Mouse (Mus musculus) ES-Bruce4 (cell line): ENCODE data around the gene Folr1.

ENCODE experiments used
- CTCF ChIP-seq: IDR thresholded peaks from one replicate; pipeline ENCODE4 v1.8.1; 2011; ENCODE audit warnings: low read depth, low read length
- EP300 ChIP-seq: IDR thresholded peaks from 2 replicates; pipeline ENCODE4 v1.6.1; 2011; ENCODE audit warnings: low read depth, low read length; ENCODE audit not compliant: insufficient read depth
- POLR2A ChIP-seq: IDR thresholded peaks from one replicate; pipeline ENCODE4 v1.8.1; 2011; ENCODE audit warnings: low read length; ENCODE audit not compliant: insufficient read depth

DNA sequence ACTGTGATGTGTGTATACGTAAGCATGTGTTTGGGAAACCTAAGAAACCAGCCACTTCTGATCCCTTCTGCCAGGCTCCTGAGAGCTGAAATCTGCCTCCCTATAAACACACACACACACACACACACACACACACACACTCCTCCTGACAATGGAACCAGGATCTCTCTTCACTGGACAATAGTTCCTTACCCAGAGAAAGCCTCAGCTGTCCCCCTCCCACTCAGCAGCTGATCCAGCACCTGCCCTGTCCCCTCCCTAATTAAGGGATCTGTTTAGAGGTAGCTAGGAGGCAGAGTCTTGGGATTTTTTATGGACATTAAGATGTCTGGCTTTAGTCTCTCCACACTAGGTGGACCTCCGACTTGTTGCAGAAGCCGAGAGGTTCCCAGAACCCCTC, 35.7 kb downstream of the Folr1 start:
- TF ChIP-seq POLR2A (no peak), EP300 (no peak), CTCF (no peak)
